Mouse (Mus musculus): Measurements from ENCODE around the gene Msantd1. TPM values are rescaled to one million over a fixed set of nuclear protein-coding genes. Genes with fewer than 3 reads are reported as not detected.

Gene Msantd1
- total RNA-seq, 1 experiment, result 1.1 TPM

DNA sequence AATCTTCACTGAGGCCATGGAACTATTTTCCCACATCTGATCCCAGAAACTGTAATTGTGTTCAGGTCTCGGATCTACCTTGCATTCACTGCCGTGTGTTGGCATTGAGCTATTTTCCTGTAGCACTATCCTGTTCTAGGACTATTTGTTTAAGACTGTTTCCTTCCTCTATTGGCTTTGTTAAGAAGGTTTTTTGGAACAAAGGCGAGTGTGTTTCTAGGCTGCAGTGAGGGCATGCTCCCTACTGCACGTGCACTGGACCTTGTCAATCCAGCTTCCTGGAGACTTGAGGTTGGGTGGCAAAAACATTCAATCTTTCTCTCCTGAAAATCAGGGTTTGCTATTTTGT lies 24.6 kb downstream of the Msantd1 start:
- Histone ChIP-seq H3K36me3 (ENCODE audit: control insufficient read depth, insufficient read depth, low read length, poor library complexity, severe bottlenecking) (no peaks in the 10 kb centered on the region), H3K9me3 (ENCODE audit: control insufficient read depth, insufficient read depth, low read depth, low read length) (no peaks in the 10 kb centered on the region), H3K27ac (ENCODE audit: insufficient read depth, low read depth, low read length, poor library complexity, severe bottlenecking) (no peak overlapping the region), H3K9ac (ENCODE audit: insufficient read depth, low read depth, low read length, poor library complexity, severe bottlenecking) (no peak overlapping the region), H3K4me3 (ENCODE audit: insufficient read depth in 1 of 2, low read depth in 1 of 2, low read length in 2 of 2, poor library complexity in 1 of 2, severe bottlenecking in 1 of 2) (no peak overlapping the region), H3K4me1 (ENCODE audit: control insufficient read depth in 2 of 2, insufficient read depth in 2 of 2, low read length in 2 of 2, poor library complexity in 1 of 2) (no peaks in the 10 kb centered on the region)
- no peak for DNase-seq (ENCODE audit: low read depth, low spot score)
- in situ Hi-C loops (cut with MboI; ENCODE audit: low sequenced_read_pairs in 2 of 2, unreplicated experiment in 2 of 2), result no loop called here
- TF ChIP-seq CHD2 (IDR thresholded peaks at IDR 0.05; ENCODE audit: low read depth, low read length) (no peak), MAFK (IDR thresholded peaks at IDR 0.05; ENCODE audit: insufficient read depth, low read depth, low read length) (no peak), ZC3H11A (IDR thresholded peaks at IDR 0.05; ENCODE audit: borderline replicate concordance, low read depth, low read length) (no peak), ZNF384 (IDR thresholded peaks at IDR 0.05; ENCODE audit: low read depth, low read length) (no peak), HCFC1 (IDR thresholded peaks at IDR 0.05; ENCODE audit: borderline replicate concordance, insufficient read depth, low read length) (no peak)

DNA sequence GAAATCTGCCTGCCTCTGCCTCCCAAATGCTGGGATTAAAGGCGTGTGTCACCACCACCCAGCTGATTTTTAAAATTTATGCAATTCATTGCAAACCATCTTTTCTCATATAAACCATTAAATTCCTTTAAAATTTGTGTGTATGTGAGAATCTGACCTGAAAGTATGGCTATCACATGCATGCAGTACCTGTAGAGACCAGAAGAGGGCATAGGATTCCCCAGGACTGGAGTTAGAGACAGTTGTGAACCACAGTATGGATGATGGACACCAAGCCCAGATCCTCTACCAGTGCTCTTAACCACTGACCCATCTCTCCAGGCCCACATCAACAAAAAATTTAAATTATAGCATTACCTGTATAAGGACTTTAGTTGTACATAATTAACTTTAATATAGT lies 25.6 kb downstream of the Msantd1 start:
- TF ChIP-seq MAFK (IDR thresholded peaks at IDR 0.05; ENCODE audit: insufficient read depth, low read depth, low read length), result no peak
- no peak for TF ChIP-seq ZNF384 (IDR thresholded peaks at IDR 0.05; ENCODE audit: low read depth, low read length)
- TF ChIP-seq ZC3H11A (IDR thresholded peaks at IDR 0.05; ENCODE audit: borderline replicate concordance, low read depth, low read length), result peak; percentile 46; the same call in 1 of the 2 replicates
- DNase-seq (ENCODE audit: low read depth, low spot score), result no peak

DNA sequence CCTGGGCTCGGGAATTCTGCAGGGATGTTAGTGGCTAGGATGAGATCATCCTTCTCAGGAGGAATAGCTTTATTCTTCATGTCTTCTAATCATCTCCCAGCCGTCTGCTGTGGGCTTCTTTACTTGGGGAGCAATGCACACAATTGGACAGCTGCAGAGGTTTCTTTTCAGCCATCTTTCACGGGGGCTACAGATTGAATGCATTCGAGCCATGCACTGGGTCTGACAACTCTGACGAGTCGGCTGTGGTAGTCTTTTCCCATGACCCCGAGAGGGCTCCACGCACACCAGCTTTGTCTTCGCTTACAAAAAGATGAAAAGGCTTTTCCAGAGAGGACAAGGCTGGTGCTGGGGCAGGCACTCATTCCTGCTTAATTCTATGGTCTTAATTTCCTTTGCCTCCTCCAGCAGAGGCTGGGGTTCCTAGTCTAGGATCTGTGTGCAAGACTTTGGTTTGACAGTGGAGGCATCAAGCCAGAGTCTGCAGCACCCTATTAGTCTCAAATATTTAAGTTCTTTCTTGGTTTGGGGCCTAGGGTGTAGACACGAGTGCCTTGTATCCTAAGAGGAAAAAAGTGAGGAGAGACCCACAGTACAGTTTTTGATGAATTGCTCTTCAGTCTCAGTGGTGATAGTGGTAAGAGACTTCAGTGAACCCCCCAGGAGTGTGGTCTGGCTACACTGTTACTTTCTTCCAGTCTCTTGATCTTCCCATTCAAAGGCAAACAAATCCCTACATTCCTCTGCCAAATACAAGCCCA lies 34.1 kb downstream of the Msantd1 start:
- Histone ChIP-seq H3K27ac (ENCODE audit: insufficient read depth, low read depth, low read length, poor library complexity, severe bottlenecking) (no peak overlapping the region), H3K36me3 (ENCODE audit: control insufficient read depth, insufficient read depth, low read length, poor library complexity, severe bottlenecking) (no peaks in the 10 kb centered on the region), H3K9ac (ENCODE audit: insufficient read depth, low read depth, low read length, poor library complexity, severe bottlenecking) (no peak overlapping the region), H3K4me3 (ENCODE audit: insufficient read depth in 1 of 2, low read depth in 1 of 2, low read length in 2 of 2, poor library complexity in 1 of 2, severe bottlenecking in 1 of 2) (no peak overlapping the region), H3K9me3 (ENCODE audit: control insufficient read depth, insufficient read depth, low read depth, low read length) (no peaks in the 10 kb centered on the region), H3K4me1 (ENCODE audit: control insufficient read depth in 2 of 2, insufficient read depth in 2 of 2, low read length in 2 of 2, poor library complexity in 1 of 2) (no peaks in the 10 kb centered on the region)
- in situ Hi-C loops (cut with MboI; ENCODE audit: low sequenced_read_pairs in 2 of 2, unreplicated experiment in 2 of 2), result no loop called here
- TF ChIP-seq ZC3H11A (IDR thresholded peaks at IDR 0.05; ENCODE audit: borderline replicate concordance, low read depth, low read length), result no peak
- no peak for TF ChIP-seq ZNF384 (IDR thresholded peaks at IDR 0.05; ENCODE audit: low read depth, low read length)
- no peak for TF ChIP-seq CHD2 (IDR thresholded peaks at IDR 0.05; ENCODE audit: low read depth, low read length)
- no peak for TF ChIP-seq MAFK (IDR thresholded peaks at IDR 0.05; ENCODE audit: insufficient read depth, low read depth, low read length)
- TF ChIP-seq HCFC1 (IDR thresholded peaks at IDR 0.05; ENCODE audit: borderline replicate concordance, insufficient read depth, low read length), result no peak
- DNase-seq (ENCODE audit: low read depth, low spot score), result no peak

More for the DNA sequence above, 25.6 kb downstream of the Msantd1 start:
- Histone ChIP-seq H3K4me1 (ENCODE audit: control insufficient read depth in 2 of 2, insufficient read depth in 2 of 2, low read length in 2 of 2, poor library complexity in 1 of 2) (no peaks in the 10 kb centered on the region), H3K9ac (ENCODE audit: insufficient read depth, low read depth, low read length, poor library complexity, severe bottlenecking) (no peak overlapping the region), H3K4me3 (ENCODE audit: insufficient read depth in 1 of 2, low read depth in 1 of 2, low read length in 2 of 2, poor library complexity in 1 of 2, severe bottlenecking in 1 of 2) (no peak overlapping the region), H3K27ac (ENCODE audit: insufficient read depth, low read depth, low read length, poor library complexity, severe bottlenecking) (no peak overlapping the region), H3K36me3 (ENCODE audit: control insufficient read depth, insufficient read depth, low read length, poor library complexity, severe bottlenecking) (no peaks in the 10 kb centered on the region), H3K9me3 (ENCODE audit: control insufficient read depth, insufficient read depth, low read depth, low read length) (no peaks in the 10 kb centered on the region)
- in situ Hi-C loops (cut with MboI; ENCODE audit: low sequenced_read_pairs in 2 of 2, unreplicated experiment in 2 of 2), result no loop called here

DNA sequence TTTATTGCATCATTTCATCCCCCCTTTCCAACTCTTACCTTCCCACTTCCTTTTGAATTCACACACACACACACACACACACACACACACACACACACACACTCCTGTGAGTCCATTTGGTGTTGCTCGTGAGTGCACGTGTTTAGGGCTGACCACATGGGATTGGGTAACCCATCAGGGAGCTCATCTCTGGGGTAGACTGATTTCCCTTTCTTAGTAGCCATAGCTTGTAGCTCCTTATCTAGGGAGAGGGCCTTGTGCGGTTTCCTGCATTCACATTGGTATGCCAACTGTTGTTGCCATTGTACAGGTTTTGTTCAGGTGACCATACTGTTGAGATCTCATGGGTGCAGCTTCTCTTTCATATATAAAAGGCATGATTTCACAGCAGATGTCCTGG lies 35.6 kb downstream of the Msantd1 start:
- TF ChIP-seq ZC3H11A (IDR thresholded peaks at IDR 0.05; ENCODE audit: borderline replicate concordance, low read depth, low read length), result no peak
- TF ChIP-seq HCFC1 (IDR thresholded peaks at IDR 0.05; ENCODE audit: borderline replicate concordance, insufficient read depth, low read length), result no peak
- no peak for TF ChIP-seq CHD2 (IDR thresholded peaks at IDR 0.05; ENCODE audit: low read depth, low read length)
- TF ChIP-seq MAFK (IDR thresholded peaks at IDR 0.05; ENCODE audit: insufficient read depth, low read depth, low read length), result no peak
- no peak for DNase-seq (ENCODE audit: low read depth, low spot score)
- Histone ChIP-seq H3K4me1 (ENCODE audit: control insufficient read depth in 2 of 2, insufficient read depth in 2 of 2, low read length in 2 of 2, poor library complexity in 1 of 2) (no peaks in the 10 kb centered on the region), H3K9me3 (ENCODE audit: control insufficient read depth, insufficient read depth, low read depth, low read length) (no peaks in the 10 kb centered on the region), H3K4me3 (ENCODE audit: insufficient read depth in 1 of 2, low read depth in 1 of 2, low read length in 2 of 2, poor library complexity in 1 of 2, severe bottlenecking in 1 of 2) (no peak overlapping the region), H3K9ac (ENCODE audit: insufficient read depth, low read depth, low read length, poor library complexity, severe bottlenecking) (no peak overlapping the region), H3K36me3 (ENCODE audit: control insufficient read depth, insufficient read depth, low read length, poor library complexity, severe bottlenecking) (no peaks in the 10 kb centered on the region), H3K27ac (ENCODE audit: insufficient read depth, low read depth, low read length, poor library complexity, severe bottlenecking) (no peak overlapping the region)
- in situ Hi-C loops (cut with MboI; ENCODE audit: low sequenced_read_pairs in 2 of 2, unreplicated experiment in 2 of 2), result no loop called here
